Mouse (Mus musculus) heart, embryonic 10.5 days (tissue): ENCODE results near the gene Slc4a11. TPM values are rescaled to one million over a fixed set of nuclear protein-coding genes. Genes with fewer than 3 reads are reported as not detected.

Experiments used
- DNase-seq: peaks from one replicate; pipeline ENCODE4 v3.0.0-alpha.2; 2017; ENCODE audit warnings: low spot score
- H3K27ac ChIP-seq: fragments of 300-500 bp; sonication (generic); 2 replicates; pipeline ENCODE4 v1.5.1; 2016; ENCODE audit warnings: mild to moderate bottlenecking
- H3K27me3 ChIP-seq: fragments of 300-500 bp; sonication (generic); 2 replicates; pipeline ENCODE4 v1.6.1; 2016; ENCODE audit warnings: mild to moderate bottlenecking; ENCODE audit not compliant: poor library complexity, insufficient read depth, severe bottlenecking
- H3K36me3 ChIP-seq: fragments of 300-500 bp; sonication (generic); 2 replicates; pipeline ENCODE4 v1.6.1; 2016; ENCODE audit warnings: mild to moderate bottlenecking, moderate library complexity
- H3K4me1 ChIP-seq: fragments of 300-500 bp; sonication (generic); 2 replicates; pipeline ENCODE4 v1.6.1; 2016; ENCODE audit warnings: mild to moderate bottlenecking
- H3K4me3 ChIP-seq: fragments of 300-500 bp; sonication (generic); 2 replicates; pipeline ENCODE4 v1.5.1; 2016; ENCODE audit warnings: mild to moderate bottlenecking, moderate library complexity
- H3K9me3 ChIP-seq: fragments of 300-500 bp; sonication (generic); 2 replicates; pipeline ENCODE4 v1.6.1; 2016; ENCODE audit warnings: mild to moderate bottlenecking, moderate library complexity
- WGBS: fragments of 180-500 bp; shearing (Covaris S2); methylation state at CpG from one replicate; pipeline ENCODE4 v1.1.7; 2016; 5-methylcytosine and 5-hydroxymethylcytosine counted together
- polyA plus RNA-seq: library from polyadenylated mRNA; unstranded; fragments of >200 nt; fragmentation: Nextera tagmentation; extraction: Ambion mirVana; gene quantifications from 2 replicates; pipeline ENCODE4 v1.2.1, GENCODE M21; 2016

Gene Slc4a11
- 0.09 and 0.10 TPM in 2 replicates for polyA plus RNA-seq

GRCm38 (mm10) chr2:130697153-130697810 lies at the start of gene Slc4a11:
Gene Slc4a11, minus strand, starts transcription at chr2:130697519.
- DNase-seq: peak; percentile 85
- H3K9me3 ChIP-seq: no peaks in the 10 kb centered on the region
- H3K27ac ChIP-seq: peak within 1 kb of the TSS; percentile 52; the same call in 1 of the 2 replicates
- H3K4me1 ChIP-seq: peaks cover 20% of the 10 kb centered on the region
- peaks cover 68% of the 10 kb centered on the region for H3K27me3 ChIP-seq
- under 1% methylated on average over 65 of the region's 65 CpGs for WGBS
- peak within 1 kb of the TSS; percentile 77 for H3K4me3 ChIP-seq
- H3K36me3 ChIP-seq: no peaks in the 10 kb centered on the region

DNA sequence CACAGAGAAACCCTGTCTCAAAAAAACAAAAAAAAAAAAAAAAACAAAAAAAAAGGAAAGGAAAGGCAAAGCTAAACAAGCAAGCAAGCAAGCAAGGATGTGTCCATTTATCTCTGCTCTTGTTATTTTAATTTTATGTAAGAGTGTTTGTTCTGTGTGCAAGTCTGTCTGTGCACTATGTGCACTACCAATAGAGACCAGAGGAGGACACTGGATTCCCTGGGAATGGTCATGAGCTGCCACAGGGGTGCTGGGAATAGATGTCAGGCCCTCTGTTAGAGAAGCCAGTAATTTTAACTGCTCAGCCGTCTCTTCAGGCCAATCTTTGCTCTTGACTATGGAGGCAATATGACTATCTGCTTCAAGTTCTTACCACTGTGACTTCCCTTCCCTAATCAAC lies 46.3 kb upstream of the Slc4a11 start:
- Histone ChIP-seq H3K27ac (no peak overlapping the region), H3K36me3 (peaks cover 96% of the 10 kb centered on the region), H3K9me3 (no peaks in the 10 kb centered on the region; the same call in 1 of the 2 replicates), H3K4me1 (no peaks in the 10 kb centered on the region), H3K27me3 (no peaks in the 10 kb centered on the region), H3K4me3 (no peak overlapping the region)
- WGBS: 89% methylated on average over 1 of the region's 1 CpGs
- DNase-seq: no peak

DNA sequence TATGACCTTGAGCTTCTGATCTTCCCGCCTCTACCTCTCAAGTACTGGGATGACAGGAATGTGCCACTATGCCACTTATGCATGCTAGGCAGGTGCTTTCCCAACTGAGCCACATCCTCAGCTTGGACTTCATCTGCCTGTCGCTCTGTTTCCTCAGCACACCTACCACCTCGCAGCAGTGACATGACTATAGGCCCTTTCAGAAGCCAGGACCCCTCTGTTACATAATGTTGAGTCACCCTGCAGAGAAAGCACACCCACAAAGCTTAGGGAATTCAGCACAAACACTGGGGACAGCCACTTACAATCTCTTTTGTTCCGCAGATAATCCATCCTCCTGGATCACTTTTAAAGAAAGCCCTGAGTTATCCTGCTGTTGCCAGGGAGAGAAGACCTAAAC lies 42.8 kb upstream of the Slc4a11 start:
- WGBS: 52% methylated on average over 4 of the region's 4 CpGs
- peaks cover 96% of the 10 kb centered on the region for H3K36me3 ChIP-seq

DNA sequence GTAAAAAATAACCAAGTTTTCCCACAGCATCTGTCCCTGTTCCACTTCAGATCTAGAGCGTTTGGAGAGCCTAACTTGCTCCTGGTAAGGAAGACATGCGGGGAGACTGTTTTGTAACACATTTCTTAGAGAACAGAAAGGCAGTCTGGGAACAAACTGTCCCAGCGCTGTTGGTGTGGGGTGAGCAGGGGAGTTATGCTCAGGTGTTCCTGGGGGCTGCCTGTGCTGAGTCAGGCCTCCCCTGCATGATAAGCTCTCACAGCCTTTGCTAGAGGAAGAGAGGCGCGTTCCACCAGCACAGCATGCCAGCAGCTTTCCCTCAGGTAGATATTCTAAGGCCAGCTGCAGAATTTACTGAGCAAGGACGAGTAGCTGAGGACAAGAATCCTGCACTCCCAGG lies 40.7 kb upstream of the Slc4a11 start:
- Histone ChIP-seq H3K36me3 (peaks cover 95% of the 10 kb centered on the region), H3K4me3 (no peak overlapping the region), H3K4me1 (no peaks in the 10 kb centered on the region), H3K27me3 (no peaks in the 10 kb centered on the region), H3K9me3 (no peaks in the 10 kb centered on the region), H3K27ac (no peak overlapping the region)
- DNase-seq: no peak
- 78% methylated on average over 6 of the region's 6 CpGs for WGBS

More for the DNA sequence above, 42.8 kb upstream of the Slc4a11 start:
- Histone ChIP-seq H3K4me1 (no peaks in the 10 kb centered on the region), H3K27ac (no peak overlapping the region), H3K27me3 (no peaks in the 10 kb centered on the region), H3K9me3 (no peaks in the 10 kb centered on the region; the same call in 1 of the 2 replicates), H3K4me3 (no peak overlapping the region)
- no peak for DNase-seq

DNA sequence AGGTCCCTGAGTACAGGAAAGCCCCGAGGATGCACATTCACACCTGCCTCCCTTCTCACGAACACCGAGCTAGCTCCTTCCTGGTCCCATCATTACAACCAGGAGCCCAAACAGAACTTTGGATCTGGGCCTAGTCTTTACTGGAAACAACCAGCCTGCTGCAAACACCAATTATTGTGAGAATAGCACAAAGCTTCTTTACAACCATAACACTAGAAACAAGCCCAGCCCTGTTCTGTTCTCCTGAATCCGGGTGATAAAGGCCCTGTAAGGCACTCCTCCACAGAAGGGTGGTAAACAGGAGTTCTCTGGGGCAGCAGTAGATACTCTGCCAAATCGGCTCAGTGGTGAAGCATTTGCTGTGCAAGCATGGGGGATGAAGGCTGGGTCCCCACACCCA lies 38.0 kb upstream of the Slc4a11 start:
- Histone ChIP-seq H3K36me3 (peaks cover 96% of the 10 kb centered on the region), H3K27ac (no peak overlapping the region), H3K9me3 (no peaks in the 10 kb centered on the region), H3K4me3 (no peak overlapping the region), H3K27me3 (no peaks in the 10 kb centered on the region), H3K4me1 (no peaks in the 10 kb centered on the region)
- 81% methylated on average over 5 of the region's 5 CpGs for WGBS
- DNase-seq: no peak

DNA sequence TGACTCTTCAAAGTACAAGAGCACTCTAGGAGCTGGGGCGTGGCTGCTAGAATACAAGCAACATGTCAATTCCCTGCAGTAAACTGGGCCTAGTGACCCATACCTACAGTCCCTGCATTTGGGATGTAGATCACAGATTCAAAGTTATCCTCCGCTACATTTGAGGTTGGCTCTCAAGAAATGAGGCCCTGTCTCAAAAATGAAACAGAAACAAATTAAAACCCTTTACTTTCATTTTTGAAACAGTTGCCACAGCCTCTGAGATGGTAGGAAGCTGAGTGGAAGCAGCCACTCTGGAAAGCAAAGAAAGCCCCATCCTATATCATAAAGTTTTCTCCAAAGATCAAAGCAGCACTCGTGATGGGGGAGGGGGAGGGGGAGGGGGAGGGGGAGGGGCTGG lies 36.1 kb upstream of the Slc4a11 start:
- Histone ChIP-seq H3K27ac (no peak overlapping the region), H3K4me1 (no peaks in the 10 kb centered on the region), H3K27me3 (no peaks in the 10 kb centered on the region), H3K36me3 (peaks cover 96% of the 10 kb centered on the region), H3K4me3 (no peak overlapping the region), H3K9me3 (no peaks in the 10 kb centered on the region)
- 94% methylated on average over 2 of the region's 3 CpGs for WGBS
- DNase-seq: no peak

GRCm38 (mm10) chr2:130731855-130732254 lies 34.5 kb upstream of the Slc4a11 start:
- Histone ChIP-seq H3K4me1 (no peaks in the 10 kb centered on the region), H3K9me3 (no peaks in the 10 kb centered on the region), H3K27ac (no peak overlapping the region), H3K36me3 (peaks cover 96% of the 10 kb centered on the region), H3K27me3 (no peaks in the 10 kb centered on the region), H3K4me3 (no peak overlapping the region)
- DNase-seq: no peak
- WGBS: 77% methylated on average over 5 of the region's 5 CpGs

DNA sequence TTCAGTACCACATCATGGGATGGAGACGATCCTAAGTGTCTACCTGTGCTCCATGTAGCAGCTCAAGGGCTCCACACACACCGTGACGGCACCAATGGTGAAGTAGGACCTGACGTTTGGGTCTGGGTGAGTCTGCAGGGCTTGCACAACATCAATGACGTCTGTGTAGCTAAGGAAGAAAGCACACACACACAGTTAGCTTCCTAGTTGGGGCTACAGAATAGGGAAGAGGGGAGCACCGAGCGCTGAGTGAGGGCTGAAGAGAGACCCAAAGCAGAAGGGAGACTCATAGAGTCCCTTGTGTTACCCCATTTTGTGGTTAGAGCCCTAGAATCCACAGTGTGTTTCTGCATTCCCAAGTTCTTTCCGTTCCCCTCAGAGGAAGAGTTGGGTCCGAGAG lies 33.4 kb upstream of the Slc4a11 start:
- Histone ChIP-seq H3K27me3 (no peaks in the 10 kb centered on the region), H3K9me3 (no peaks in the 10 kb centered on the region), H3K4me3 (no peak overlapping the region), H3K27ac (no peak overlapping the region), H3K36me3 (peaks cover 96% of the 10 kb centered on the region), H3K4me1 (no peaks in the 10 kb centered on the region)
- no peak for DNase-seq
- WGBS: 88% methylated on average over 9 of the region's 9 CpGs

- no peak for DNase-seq
- Histone ChIP-seq H3K4me3 (no peak overlapping the region), H3K4me1 (no peaks in the 10 kb centered on the region), H3K36me3 (peaks cover 97% of the 10 kb centered on the region), H3K27me3 (no peaks in the 10 kb centered on the region), H3K27ac (no peak overlapping the region), H3K9me3 (no peaks in the 10 kb centered on the region)
- 97% methylated on average over 2 of the region's 2 CpGs for WGBS
Measured at GRCm38 (mm10) chr2:130728906-130729585, 31.7 kb upstream of the Slc4a11 start.

DNA sequence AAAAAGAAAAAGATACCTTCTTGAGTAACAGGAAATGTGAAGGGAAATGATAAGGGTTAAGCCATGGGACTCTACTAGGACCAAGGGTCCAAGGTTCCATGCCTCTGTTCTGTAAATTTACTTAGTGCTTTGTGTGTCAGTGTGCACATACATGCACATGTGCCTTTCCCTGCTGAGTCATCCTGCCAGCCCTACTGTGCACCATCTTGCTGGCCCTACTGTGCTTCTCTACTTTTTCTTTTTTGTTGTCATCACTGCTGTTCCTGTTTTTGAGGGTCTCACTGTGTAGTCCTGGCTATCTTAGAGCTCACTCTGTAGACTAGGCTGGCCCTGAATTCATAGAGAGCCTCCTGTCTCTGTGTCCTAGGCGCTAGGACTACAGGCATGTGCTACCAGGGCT lies 30.4 kb upstream of the Slc4a11 start:
- H3K27me3 ChIP-seq: no peaks in the 10 kb centered on the region
- DNase-seq: no peak
- H3K36me3 ChIP-seq: peaks cover 97% of the 10 kb centered on the region
- H3K9me3 ChIP-seq: no peaks in the 10 kb centered on the region
- H3K27ac ChIP-seq: no peak overlapping the region
- no peaks in the 10 kb centered on the region for H3K4me1 ChIP-seq
- WGBS: 86% methylated on average over 1 of the region's 1 CpGs
- no peak overlapping the region for H3K4me3 ChIP-seq

GRCm38 (mm10) chr2:130724369-130724768 lies 27.1 kb upstream of the Slc4a11 start:
- 86% methylated on average over 4 of the region's 4 CpGs for WGBS
- no peaks in the 10 kb centered on the region for H3K4me1 ChIP-seq
- no peaks in the 10 kb centered on the region for H3K27me3 ChIP-seq
- H3K27ac ChIP-seq: no peak overlapping the region
- H3K9me3 ChIP-seq: no peaks in the 10 kb centered on the region
- no peak overlapping the region for H3K4me3 ChIP-seq
- peaks cover 89% of the 10 kb centered on the region for H3K36me3 ChIP-seq
- no peak for DNase-seq

- H3K36me3 ChIP-seq: peaks cover 81% of the 10 kb centered on the region
- 66% methylated on average over 6 of the region's 6 CpGs for WGBS
- H3K27ac ChIP-seq: no peak overlapping the region
- H3K4me1 ChIP-seq: no peaks in the 10 kb centered on the region
- H3K9me3 ChIP-seq: no peaks in the 10 kb centered on the region
- no peak overlapping the region for H3K4me3 ChIP-seq
- DNase-seq: no peak
- no peaks in the 10 kb centered on the region for H3K27me3 ChIP-seq
Measured at GRCm38 (mm10) chr2:130717951-130718350, 20.6 kb upstream of the Slc4a11 start.

DNA sequence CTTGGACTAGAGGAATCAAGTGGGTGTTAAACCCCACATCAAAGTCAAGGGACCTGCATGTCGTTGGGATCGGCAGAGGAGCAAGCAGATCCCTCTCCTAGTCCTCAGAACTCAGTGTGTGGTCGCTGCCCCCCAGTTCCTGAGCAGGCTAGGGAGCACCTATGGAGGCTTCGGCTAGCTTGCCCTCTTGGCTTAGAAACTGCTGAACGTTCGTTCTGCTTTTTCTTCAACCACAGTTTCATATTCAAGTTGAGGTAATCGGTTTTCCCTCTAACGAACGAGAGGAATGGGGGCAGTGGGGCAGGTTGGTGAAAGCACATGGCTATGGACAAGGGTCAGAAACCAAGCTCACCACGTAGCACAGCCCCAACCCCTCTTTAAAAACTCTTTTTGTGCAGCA lies 9.7 kb upstream of the Slc4a11 start:
- Histone ChIP-seq H3K27me3 (no peaks in the 10 kb centered on the region), H3K27ac (no peak overlapping the region), H3K36me3 (peaks cover 49% of the 10 kb centered on the region), H3K4me1 (peaks cover 10% of the 10 kb centered on the region; the same call in 1 of the 2 replicates), H3K4me3 (no peak overlapping the region), H3K9me3 (no peaks in the 10 kb centered on the region)
- peak; percentile 63 for DNase-seq
- 67% methylated on average over 10 of the region's 10 CpGs for WGBS
